9 mouse cellular contexts compared by ENCODE assay signal in the genomic region with DNA sequence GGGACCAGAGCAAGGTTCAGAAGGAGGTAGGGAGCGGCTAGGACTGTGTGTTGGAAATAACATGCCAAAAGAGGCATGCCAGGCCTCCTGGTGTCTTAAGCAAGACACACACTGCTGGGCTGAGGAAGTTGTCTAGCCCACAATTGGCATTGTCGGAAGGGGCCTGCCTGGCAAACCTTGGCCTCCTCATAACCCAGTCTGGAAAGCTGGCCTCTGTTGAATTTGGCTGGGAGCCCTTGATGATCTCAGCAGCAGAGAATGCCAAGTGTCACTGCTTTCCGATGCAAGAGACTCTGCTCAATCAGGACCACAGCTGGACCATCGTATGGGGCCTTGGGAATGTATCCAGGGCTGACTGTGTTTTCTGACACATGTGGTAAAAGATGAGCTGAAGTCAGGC. TPM values are rescaled to one million over a fixed set of nuclear protein-coding genes. Genes with fewer than 3 reads are reported as not detected.
A peak's percentile ranks its signal among the peaks of the same experiment; 100 is the strongest.
DNase-seq lines count a peak whose midpoint lies in the region; ATAC-seq and TF ChIP-seq lines count a peak whose summit lies in the region.
"Had no signal": no experiment of that assay in that cellular context is flagged by ENCODE, and none has a peak within 500 bp of the region (broad histone marks: within the 10 kb centered on the region; RNA-seq: fewer than 3 reads in every experiment).

No protein-coding gene starts in this region.

- no peaks in the 10 kb centered on the region for H3K9me3 ChIP-seq in intestine, embryonic 16.5 days (ENCODE audit: control insufficient read depth, low read length)
- peaks cover 3% of the 10 kb centered on the region; the same call in 1 of the 2 replicates for H3K9me3 ChIP-seq in lung, embryonic 14.5 days (ENCODE audit: low read depth, low read length)
- H3K9me3 ChIP-seq: midbrain, embryonic 12.5 days had no signal

- no peak overlapping the region for H3K9ac ChIP-seq in intestine, embryonic 16.5 days (ENCODE audit: low read depth, low read length)
- H3K9ac ChIP-seq in lung, embryonic 14.5 days: no peak overlapping the region
- H3K9ac ChIP-seq: midbrain, embryonic 12.5 days had no signal

- no peaks in the 10 kb centered on the region for H3K27me3 ChIP-seq in intestine, embryonic 16.5 days (replicated peaks; ENCODE audit: control insufficient read depth, insufficient read depth, low read length)
- no peaks in the 10 kb centered on the region for H3K27me3 ChIP-seq in lung, embryonic 14.5 days (ENCODE audit: insufficient read depth, low read length)
- H3K27me3 ChIP-seq: midbrain, embryonic 12.5 days had no signal

- peak; percentile 47 for DNase-seq in layer of hippocampus, adult 11-12 months (ENCODE audit: low spot score)
- DNase-seq in layer of hippocampus, adult 9-10 months (ENCODE audit: low spot score): no peak
- DNase-seq in adrenal gland, postnatal 14 days: peak; percentile 92
- DNase-seq in gastrocnemius, postnatal 36 days: peak; percentile 23 to 36
- peak; percentile 95 for DNase-seq in lung, embryonic 14.5 days
- peak; percentile 26 for DNase-seq in urinary bladder, adult 2 months (ENCODE audit: low spot score)
- no peak for DNase-seq in embryo, embryonic 10 days (ENCODE audit: low spot score)

- intact Hi-C loops in gastrocnemius, postnatal 36 days (cut with DNase I): no loop called here

- H3K4me2 ChIP-seq in intestine, embryonic 16.5 days (ENCODE audit: low read depth, low read length): no peak overlapping the region
- no peak overlapping the region for H3K4me2 ChIP-seq in lung, embryonic 14.5 days
- H3K4me2 ChIP-seq: midbrain, embryonic 12.5 days had no signal

- H3K27ac ChIP-seq in intestine, embryonic 16.5 days (ENCODE audit: low read length): no peak overlapping the region
- H3K27ac ChIP-seq in lung, embryonic 14.5 days (ENCODE audit: low read depth): peak overlapping the region; percentile 80
- H3K27ac ChIP-seq: midbrain, embryonic 12.5 days had no signal

- H3K36me3 ChIP-seq in intestine, embryonic 16.5 days (ENCODE audit: control insufficient read depth, insufficient read depth, low read length): no peaks in the 10 kb centered on the region
- H3K36me3 ChIP-seq in lung, embryonic 14.5 days (ENCODE audit: insufficient read depth): no peaks in the 10 kb centered on the region
- H3K36me3 ChIP-seq: midbrain, embryonic 12.5 days had no signal

- TF ChIP-seq CTCF in lung, embryonic 14.5 days (IDR thresholded peaks at IDR 0.05; ENCODE audit: low read depth): 0 out of 2 replicates have a peak, but pooled peaks have one; percentile 9

- WGBS in intestine, embryonic 16.5 days: 47% methylated on average over 4 of the region's 4 CpGs
- 17% methylated on average over 4 of the region's 4 CpGs for WGBS in lung, embryonic 14.5 days

- H3K4me3 ChIP-seq in intestine, embryonic 16.5 days (ENCODE audit: low read length): no peak overlapping the region
- no peak overlapping the region for H3K4me3 ChIP-seq in lung, embryonic 14.5 days (ENCODE audit: low read depth, low read length)
- H3K4me3 ChIP-seq: midbrain, embryonic 12.5 days had no signal

- ATAC-seq in intestine, embryonic 16.5 days: peak; percentile 64
- peak; percentile 93 for ATAC-seq in lung, embryonic 14.5 days (ENCODE audit: insufficient read depth)

- H3K4me1 ChIP-seq in intestine, embryonic 16.5 days (ENCODE audit: control insufficient read depth, insufficient read depth, low read length): no peaks in the 10 kb centered on the region
- peaks cover 8% of the 10 kb centered on the region for H3K4me1 ChIP-seq in lung, embryonic 14.5 days (ENCODE audit: insufficient read depth)
- H3K4me1 ChIP-seq: midbrain, embryonic 12.5 days had no signal

RNA-seq across cellular contexts. Expression of a gene that starts 27.9 kb away (rescaled TPM):
- total RNA-seq in adrenal gland, postnatal 14 days (2021): 5.6 and 8.4 TPM in 2 replicates
- 100 to 1,000 TPM in 1 of 2 experiments, 10 to 100 TPM in 1; 62.6 to 127 TPM for total RNA-seq in gastrocnemius, postnatal 36 days (2021)
- polyA plus RNA-seq in intestine, embryonic 16.5 days (2015; fragmentation: Nextera tagmentation; extraction: Ambion mirVana): 12.4 and 14.1 TPM in 2 replicates
- 31.7 and 37.1 TPM in 2 replicates for polyA plus RNA-seq in lung, embryonic 14.5 days (2014; fragmentation: Nextera tagmentation; extraction: Ambion mirVana)
- polyA plus RNA-seq in urinary bladder, adult 2 months (2012; rRNA removed): 129 and 190 TPM in 2 replicates

Comparison
In these comparisons a context has a peak if more than half of its experiments do, and no peak if none do; other contexts are left out.
1. DNase-seq: peak in layer of hippocampus, adult 11-12 months (single experiment), adrenal gland, postnatal 14 days (single experiment), gastrocnemius, postnatal 36 days (2 of 2), lung, embryonic 14.5 days (single experiment) and urinary bladder, adult 2 months (single experiment); none in layer of hippocampus, adult 9-10 months (single experiment) and embryo, embryonic 10 days (single experiment).